Mouse (Mus musculus): Measurements from ENCODE around the gene Ccdc107.

- TF ChIP-seq GATA1 (IDR thresholded peaks at IDR 0.05; ENCODE audit: borderline replicate concordance, low read length) (no peak), FLI1 (IDR thresholded peaks at IDR 0.05; ENCODE audit: low read length) (no peak)
Observed at GRCm38 (mm10) chr4:43477857-43478533, 14.7 kb upstream of the Ccdc107 start.

Measured in megakaryocyte, embryonic 14.5 days (primary cell).